Mouse (Mus musculus): ENCODE measurements at regions not wholly inside any gene's neighbourhood (a gene's known extent, or its start where the extent isn't known, plus 50 kb on each side); places are given as distances from the start of the nearest gene placed in this dataset.

DNA sequence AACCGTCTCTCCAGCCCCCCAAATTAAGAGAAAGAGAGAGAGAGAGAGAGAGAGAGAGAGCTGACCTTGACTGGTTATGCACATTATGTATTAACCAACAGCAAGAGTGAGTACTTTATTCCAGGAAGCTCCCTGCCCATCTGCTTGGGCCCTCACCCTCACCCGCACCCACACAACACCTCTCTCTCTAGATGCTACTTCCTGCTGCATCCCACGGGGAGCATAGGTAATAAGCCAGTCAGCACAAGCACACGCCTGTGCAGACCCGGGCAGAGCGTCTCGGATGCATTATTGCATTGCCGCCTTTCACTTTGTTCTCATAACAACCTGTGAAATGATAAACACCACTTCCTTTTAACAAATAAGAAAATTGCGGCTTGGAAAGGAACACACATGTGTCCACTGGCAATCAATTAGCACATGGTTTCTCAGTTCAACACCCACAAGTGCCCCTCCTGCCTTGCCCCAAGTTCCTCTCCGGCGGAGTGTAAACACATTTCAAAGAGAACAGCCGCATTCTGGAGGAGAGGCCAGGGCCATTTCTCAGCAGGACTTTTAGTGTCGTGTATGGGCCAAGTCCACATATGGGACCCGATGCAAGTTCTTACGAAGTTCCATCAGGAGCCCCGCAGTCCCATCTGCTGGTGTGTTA, 211.7 kb downstream of the Setd4 start:
- Histone ChIP-seq H3K27me3 (ENCODE audit: control insufficient read depth, insufficient read depth, low read length) (no peaks in the 10 kb centered on the region), H3K4me3 (ENCODE audit: low read depth, low read length) (no peak overlapping the region), H3K4me1 (ENCODE audit: control insufficient read depth, insufficient read depth, low read length) (no peaks in the 10 kb centered on the region; the same call in 1 of the 2 replicates), H3K9ac (replicated peaks; ENCODE audit: low read depth, low read length) (no peak overlapping the region), H3K27ac (ENCODE audit: low read length) (no peak overlapping the region), H3K4me2 (replicated peaks; ENCODE audit: low read depth, low read length) (no peak overlapping the region), H3K9me3 (ENCODE audit: control insufficient read depth, low read depth, low read length) (no peaks in the 10 kb centered on the region), H3K36me3 (ENCODE audit: control insufficient read depth, insufficient read depth, low read length) (no peaks in the 10 kb centered on the region)
- 34% methylated on average over 16 of the region's 16 CpGs for WGBS
- ATAC-seq (ENCODE audit: insufficient number of reproducible peaks, insufficient read depth, low FRiP score, low read depth), result no peak

GRCm38 (mm10) chr16:93387578-93388116, 216.2 kb downstream of the Setd4 start:
- no peaks in the 10 kb centered on the region for H3K9me3 ChIP-seq (ENCODE audit: control insufficient read depth, low read depth, low read length)
- 0 out of 2 replicates have a peak, but pooled peaks cover 3% of the 10 kb centered on the region for H3K27me3 ChIP-seq (ENCODE audit: control insufficient read depth, insufficient read depth, low read length)
- no peak for ATAC-seq (ENCODE audit: insufficient number of reproducible peaks, insufficient read depth, low FRiP score, low read depth)
- no peak overlapping the region for H3K27ac ChIP-seq (ENCODE audit: low read length)
- no peak overlapping the region for H3K4me2 ChIP-seq (replicated peaks; ENCODE audit: low read depth, low read length)
- H3K36me3 ChIP-seq (ENCODE audit: control insufficient read depth, insufficient read depth, low read length), result no peaks in the 10 kb centered on the region
- no peak overlapping the region for H3K4me3 ChIP-seq (ENCODE audit: low read depth, low read length)
- 77% methylated on average over 11 of the region's 11 CpGs for WGBS
- H3K4me1 ChIP-seq (ENCODE audit: control insufficient read depth, insufficient read depth, low read length), result no peaks in the 10 kb centered on the region; the same call in 1 of the 2 replicates
- no peak overlapping the region for H3K9ac ChIP-seq (replicated peaks; ENCODE audit: low read depth, low read length)

DNA sequence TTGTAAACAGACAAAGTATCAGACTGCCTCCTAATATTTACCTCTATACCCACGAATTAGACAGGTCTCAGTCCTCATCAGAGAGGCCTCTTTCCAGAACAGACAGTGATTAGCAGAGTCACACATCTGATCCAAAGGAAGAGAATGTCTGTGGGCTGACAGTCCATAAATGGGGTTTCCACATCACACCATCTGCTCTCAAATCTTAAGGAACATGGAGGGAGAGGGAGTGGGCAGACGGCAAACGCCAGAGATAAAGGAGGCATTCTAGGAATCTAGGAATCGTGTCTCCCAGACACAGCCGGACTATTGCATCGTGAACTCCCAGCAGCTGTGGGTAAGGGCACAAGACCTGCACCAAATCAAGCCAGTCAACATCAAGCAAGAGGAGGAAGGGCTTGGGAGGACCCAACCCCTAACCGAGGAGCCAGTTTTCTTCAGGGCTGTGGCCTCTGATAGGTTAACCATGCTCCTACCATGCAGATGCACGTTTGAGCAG, 219.8 kb downstream of the Setd4 start:
- 37% methylated on average over 8 of the region's 8 CpGs for WGBS
- H3K4me2 ChIP-seq (replicated peaks; ENCODE audit: low read depth, low read length), result no peak overlapping the region
- ATAC-seq (ENCODE audit: insufficient number of reproducible peaks, insufficient read depth, low FRiP score, low read depth), result no peak

GRCm38 (mm10) chr16:93382945-93383344, 220.9 kb downstream of the Setd4 start:
- 65% methylated on average over 3 of the region's 3 CpGs for WGBS
- no peak overlapping the region for H3K27ac ChIP-seq (ENCODE audit: low read length)
- H3K4me2 ChIP-seq (replicated peaks; ENCODE audit: low read depth, low read length), result no peak overlapping the region
- no peak overlapping the region for H3K4me3 ChIP-seq (ENCODE audit: low read depth, low read length)
- H3K27me3 ChIP-seq (ENCODE audit: control insufficient read depth, insufficient read depth, low read length), result 0 out of 2 replicates have a peak, but pooled peaks cover 3% of the 10 kb centered on the region
- peaks cover 3% of the 10 kb centered on the region; the same call in 1 of the 2 replicates for H3K4me1 ChIP-seq (ENCODE audit: control insufficient read depth, insufficient read depth, low read length)
- no peaks in the 10 kb centered on the region for H3K36me3 ChIP-seq (ENCODE audit: control insufficient read depth, insufficient read depth, low read length)
- no peak for ATAC-seq (ENCODE audit: insufficient number of reproducible peaks, insufficient read depth, low FRiP score, low read depth)
- H3K9me3 ChIP-seq (ENCODE audit: control insufficient read depth, low read depth, low read length), result no peaks in the 10 kb centered on the region
- no peak overlapping the region for H3K9ac ChIP-seq (replicated peaks; ENCODE audit: low read depth, low read length)

More for the DNA sequence above, 219.8 kb downstream of the Setd4 start:
- Histone ChIP-seq H3K4me3 (ENCODE audit: low read depth, low read length) (no peak overlapping the region), H3K36me3 (ENCODE audit: control insufficient read depth, insufficient read depth, low read length) (no peaks in the 10 kb centered on the region), H3K9me3 (ENCODE audit: control insufficient read depth, low read depth, low read length) (no peaks in the 10 kb centered on the region), H3K4me1 (ENCODE audit: control insufficient read depth, insufficient read depth, low read length) (peaks cover 3% of the 10 kb centered on the region; the same call in 1 of the 2 replicates), H3K27me3 (ENCODE audit: control insufficient read depth, insufficient read depth, low read length) (0 out of 2 replicates have a peak, but pooled peaks cover 3% of the 10 kb centered on the region), H3K9ac (replicated peaks; ENCODE audit: low read depth, low read length) (no peak overlapping the region), H3K27ac (ENCODE audit: low read length) (no peak overlapping the region)

DNA sequence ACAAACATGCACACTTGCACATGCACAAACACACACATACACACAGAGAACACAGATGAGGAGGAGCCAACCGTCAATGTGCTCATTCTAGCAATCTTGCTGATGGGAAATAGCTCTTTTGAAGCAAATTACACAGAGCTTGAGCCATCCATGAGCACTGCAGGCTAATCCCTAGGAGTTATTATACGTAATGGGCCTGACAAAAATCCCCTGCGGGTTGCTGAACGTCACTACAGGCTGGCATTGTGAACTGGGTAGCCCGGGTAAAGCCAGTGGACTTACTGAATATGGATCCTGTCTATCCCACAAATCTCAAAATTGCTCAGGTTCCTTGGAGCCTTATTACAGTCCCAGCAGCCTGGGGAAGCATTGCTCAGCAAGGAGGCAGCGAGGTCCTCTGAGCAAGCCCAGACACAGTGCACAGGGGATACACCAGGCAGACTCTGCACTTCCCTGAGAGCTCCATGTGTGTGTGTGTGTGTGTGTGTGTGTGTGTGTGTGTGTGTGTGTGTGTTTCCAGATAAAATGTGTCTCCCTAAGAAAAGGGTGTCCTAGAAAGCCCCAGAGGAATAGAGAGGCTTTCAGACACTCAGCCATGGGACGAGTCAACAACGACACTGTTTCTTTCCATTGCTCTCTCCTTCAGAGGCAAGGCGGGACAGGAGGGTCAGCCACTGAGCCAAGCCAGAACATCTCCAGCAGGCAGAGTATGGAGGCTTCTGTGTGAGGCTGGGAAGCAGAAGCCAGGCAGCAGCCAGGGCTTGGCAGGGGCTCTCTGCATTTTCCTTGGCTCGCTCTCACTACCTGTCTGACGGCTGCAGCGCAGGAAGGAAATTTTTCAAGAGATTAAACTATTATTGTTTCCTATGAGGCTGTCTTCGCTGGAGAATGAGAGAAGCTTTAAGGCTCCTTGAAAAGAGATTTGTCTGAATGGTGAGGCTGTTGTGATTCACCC, 222.9 kb downstream of the Setd4 start:
- Histone ChIP-seq H3K9me3 (ENCODE audit: control insufficient read depth, low read depth, low read length) (no peaks in the 10 kb centered on the region), H3K36me3 (ENCODE audit: control insufficient read depth, insufficient read depth, low read length) (no peaks in the 10 kb centered on the region), H3K4me3 (ENCODE audit: low read depth, low read length) (no peak overlapping the region), H3K4me1 (ENCODE audit: control insufficient read depth, insufficient read depth, low read length) (peaks cover 3% of the 10 kb centered on the region; the same call in 1 of the 2 replicates), H3K9ac (replicated peaks; ENCODE audit: low read depth, low read length) (no peak overlapping the region), H3K27ac (ENCODE audit: low read length) (no peak overlapping the region; the same call in 1 of the 2 replicates), H3K4me2 (replicated peaks; ENCODE audit: low read depth, low read length) (no peak overlapping the region), H3K27me3 (ENCODE audit: control insufficient read depth, insufficient read depth, low read length) (no peaks in the 10 kb centered on the region)
- no peak for ATAC-seq (ENCODE audit: insufficient number of reproducible peaks, insufficient read depth, low FRiP score, low read depth)
- WGBS, result 44% methylated on average over 13 of the region's 13 CpGs

DNA sequence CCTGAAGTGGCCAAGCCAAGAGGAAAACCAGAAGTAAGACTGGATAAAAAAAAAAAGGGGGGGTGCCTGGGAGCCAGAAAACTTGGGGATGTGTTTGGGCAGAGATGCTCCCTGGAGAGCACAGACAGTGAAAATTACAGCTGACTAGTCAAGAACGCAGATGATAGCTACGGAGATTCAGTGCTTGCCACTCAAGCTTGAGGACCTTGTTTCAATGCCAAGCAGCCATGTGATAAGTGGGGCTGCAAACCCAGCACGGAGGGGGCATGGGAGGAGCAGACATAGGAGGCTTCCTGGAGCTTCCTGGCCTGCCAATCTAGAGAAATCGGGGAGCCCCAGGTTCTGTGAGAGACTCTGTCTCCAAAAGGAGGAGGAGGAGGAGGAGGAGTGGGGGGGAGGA, 223.7 kb downstream of the Setd4 start:
- Histone ChIP-seq H3K27me3 (ENCODE audit: control insufficient read depth, insufficient read depth, low read length) (no peaks in the 10 kb centered on the region), H3K4me2 (replicated peaks; ENCODE audit: low read depth, low read length) (no peak overlapping the region), H3K36me3 (ENCODE audit: control insufficient read depth, insufficient read depth, low read length) (no peaks in the 10 kb centered on the region), H3K9me3 (ENCODE audit: control insufficient read depth, low read depth, low read length) (no peaks in the 10 kb centered on the region), H3K4me3 (ENCODE audit: low read depth, low read length) (no peak overlapping the region), H3K4me1 (ENCODE audit: control insufficient read depth, insufficient read depth, low read length) (peaks cover 3% of the 10 kb centered on the region; the same call in 1 of the 2 replicates), H3K9ac (replicated peaks; ENCODE audit: low read depth, low read length) (no peak overlapping the region), H3K27ac (ENCODE audit: low read length) (no peak overlapping the region)
- WGBS, result 61% methylated on average over 4 of the region's 4 CpGs
- ATAC-seq (ENCODE audit: insufficient number of reproducible peaks, insufficient read depth, low FRiP score, low read depth), result no peak

- Histone ChIP-seq H3K36me3 (ENCODE audit: control insufficient read depth, insufficient read depth, low read length) (no peaks in the 10 kb centered on the region), H3K9ac (replicated peaks; ENCODE audit: low read depth, low read length) (no peak overlapping the region), H3K27ac (ENCODE audit: low read length) (no peak overlapping the region), H3K27me3 (ENCODE audit: control insufficient read depth, insufficient read depth, low read length) (no peaks in the 10 kb centered on the region), H3K4me3 (ENCODE audit: low read depth, low read length) (no peak overlapping the region), H3K4me2 (replicated peaks; ENCODE audit: low read depth, low read length) (no peak overlapping the region), H3K9me3 (ENCODE audit: control insufficient read depth, low read depth, low read length) (no peaks in the 10 kb centered on the region), H3K4me1 (ENCODE audit: control insufficient read depth, insufficient read depth, low read length) (peaks cover 3% of the 10 kb centered on the region; the same call in 1 of the 2 replicates)
- 45% methylated on average over 6 of the region's 6 CpGs for WGBS
- no peak for ATAC-seq (ENCODE audit: insufficient number of reproducible peaks, insufficient read depth, low FRiP score, low read depth)
Measured at GRCm38 (mm10) chr16:93379611-93380010, 224.3 kb downstream of the Setd4 start.

GRCm38 (mm10) chr16:93374669-93375068, 229.2 kb downstream of the Setd4 start:
- no peaks in the 10 kb centered on the region for H3K27me3 ChIP-seq (ENCODE audit: control insufficient read depth, insufficient read depth, low read length)
- H3K4me1 ChIP-seq (ENCODE audit: control insufficient read depth, insufficient read depth, low read length), result no peaks in the 10 kb centered on the region; the same call in 1 of the 2 replicates
- no peak overlapping the region for H3K4me3 ChIP-seq (ENCODE audit: low read depth, low read length)
- no peak overlapping the region for H3K9ac ChIP-seq (replicated peaks; ENCODE audit: low read depth, low read length)
- no peak for ATAC-seq (ENCODE audit: insufficient number of reproducible peaks, insufficient read depth, low FRiP score, low read depth)
- H3K4me2 ChIP-seq (replicated peaks; ENCODE audit: low read depth, low read length), result no peak overlapping the region
- 54% methylated on average over 6 of the region's 6 CpGs for WGBS
- no peaks in the 10 kb centered on the region for H3K36me3 ChIP-seq (ENCODE audit: control insufficient read depth, insufficient read depth, low read length)
- H3K27ac ChIP-seq (ENCODE audit: low read length), result no peak overlapping the region
- no peaks in the 10 kb centered on the region for H3K9me3 ChIP-seq (ENCODE audit: control insufficient read depth, low read depth, low read length)

Data from stomach, embryonic 14.5 days (tissue).